Mouse (Mus musculus): ENCODE results near the gene En2.

DNA sequence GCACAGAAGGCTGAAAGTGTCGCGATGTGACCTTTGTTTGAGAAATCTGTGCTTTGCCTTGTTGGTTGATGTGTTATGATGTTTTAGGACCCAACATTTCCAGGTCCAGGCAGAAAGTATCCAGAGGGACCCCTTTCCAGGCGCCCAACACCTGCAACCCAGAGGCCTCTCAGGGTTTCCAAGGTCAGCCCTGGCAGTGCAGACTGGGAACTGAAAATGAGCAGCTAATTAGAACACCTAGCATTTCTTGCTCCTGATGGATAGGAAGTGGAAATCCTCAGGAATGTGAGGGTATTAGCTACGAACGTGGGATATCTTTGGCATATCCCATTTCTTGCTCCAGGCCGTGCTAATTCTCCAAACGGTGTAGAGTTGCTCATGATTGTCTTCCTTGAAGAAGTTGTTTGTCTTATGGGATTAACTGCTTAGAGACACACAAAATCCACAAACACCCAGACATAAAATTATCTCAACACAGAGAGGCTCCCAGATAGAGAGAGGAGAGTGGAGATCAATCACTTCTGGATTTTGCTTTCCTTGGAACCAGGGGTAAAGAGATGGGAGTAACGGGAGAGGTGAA lies 5.5 kb upstream of the En2 start:
- TF ChIP-seq CTCF (IDR thresholded peaks at IDR 0.05; ENCODE audit: borderline replicate concordance, insufficient read depth, low read length) (no peak), POLR2A (IDR thresholded peaks at IDR 0.05; ENCODE audit: low read depth, low read length) (no peak)
